Mouse (Mus musculus) hindbrain, embryonic 11.5 days (tissue): Measurements from ENCODE around the gene Rtn2. TPM values are rescaled to one million over a fixed set of nuclear protein-coding genes. Genes with fewer than 3 reads are reported as not detected.

Experiments
- ATAC-seq: fragments of 200-750 bp; cut with Nextera tagmentation; 2 replicates; pipeline ENCODE4 v1.8.0; 2017; ENCODE audit warnings: mild to moderate bottlenecking, moderate TSS enrichment, moderate library complexity; ENCODE audit not compliant: low FRiP score
- DNase-seq: peaks from one replicate; pipeline ENCODE4 v3.0.0-alpha.2; 2015; ENCODE audit warnings: low spot score
- H3K27ac ChIP-seq: fragments of 300-500 bp; sonication (generic); 2 replicates; pipeline ENCODE4 v1.5.1; 2014; ENCODE audit warnings: mild to moderate bottlenecking, low read depth, low read length
- H3K27me3 ChIP-seq: fragments of 300-500 bp; sonication (generic); 2 replicates; pipeline ENCODE4 v1.6.1; 2014; ENCODE audit warnings: mild to moderate bottlenecking, low read length, moderate library complexity, mixed read lengths; ENCODE audit not compliant: control insufficient read depth, insufficient read depth
- H3K36me3 ChIP-seq: fragments of 300-500 bp; sonication (generic); 2 replicates; pipeline ENCODE4 v1.6.1; 2014; ENCODE audit warnings: mild to moderate bottlenecking, low read length, moderate library complexity, mixed read lengths; ENCODE audit not compliant: control insufficient read depth, insufficient read depth
- H3K4me1 ChIP-seq: fragments of 300-500 bp; sonication (generic); replicated peaks from 2 replicates; pipeline ENCODE4 v1.6.1; 2014; ENCODE audit warnings: low read length, mixed read lengths; ENCODE audit not compliant: control insufficient read depth, insufficient read depth
- H3K4me2 ChIP-seq: fragments of 300-500 bp; sonication (generic); replicated peaks from 2 replicates; pipeline ENCODE4 v1.6.1; 2014; ENCODE audit warnings: mild to moderate bottlenecking, low read depth, low read length
- H3K4me3 ChIP-seq: fragments of 300-500 bp; sonication (generic); 2 replicates; pipeline ENCODE4 v1.5.1; 2014; ENCODE audit warnings: low read depth, low read length
- H3K9ac ChIP-seq: fragments of 300-500 bp; sonication (generic); 2 replicates; pipeline ENCODE4 v1.6.1; 2014; ENCODE audit warnings: low read depth, low read length
- H3K9me3 ChIP-seq: fragments of 300-500 bp; sonication (generic); 2 replicates; pipeline ENCODE4 v1.6.1; 2016; ENCODE audit warnings: low read length; ENCODE audit not compliant: control insufficient read depth
- WGBS: fragments of 180-500 bp; shearing (Covaris S2); extraction: QIAGEN DNeasy Blood & Tissue Kit; methylation state at CpG from one replicate; pipeline ENCODE4 v1.1.7; 2014; 5-methylcytosine and 5-hydroxymethylcytosine counted together
- polyA plus RNA-seq: library from polyadenylated mRNA; unstranded; fragments of >200 nt; fragmentation: Nextera tagmentation; extraction: Ambion mirVana; gene quantifications from 2 replicates; pipeline ENCODE4 v1.2.1, GENCODE M21; 2014

The Rtn2 gene
- polyA plus RNA-seq, 1 experiment from 2014 or later, result 52.1 TPM

DNA sequence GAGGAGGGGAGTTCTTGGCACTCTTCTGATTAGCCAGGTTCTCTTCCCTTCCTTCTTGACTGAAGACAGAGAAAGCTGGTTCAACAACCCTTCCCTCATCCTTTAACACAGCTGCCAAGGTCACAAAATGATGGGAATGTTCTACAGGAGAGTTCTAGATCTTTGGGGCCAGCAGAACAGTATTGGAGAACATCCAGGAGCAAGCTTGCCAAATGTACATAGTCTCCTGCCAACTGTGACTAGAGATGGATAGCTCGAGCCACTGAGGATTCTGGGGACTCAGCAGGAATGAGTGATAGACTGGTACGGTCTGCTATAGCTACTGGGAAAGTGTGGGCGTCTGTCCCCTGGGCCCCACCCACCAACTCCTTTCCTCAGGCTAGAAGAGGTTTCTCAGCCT lies 24.1 kb upstream of the Rtn2 start:
- DNase-seq (no peak), ATAC-seq (no peak)
- 82% methylated on average over 3 of the region's 3 CpGs for WGBS
- H3K36me3 ChIP-seq, result no peaks in the 10 kb centered on the region
- H3K27me3 ChIP-seq, result no peaks in the 10 kb centered on the region; the same call in 1 of the 2 replicates
- no peak overlapping the region for H3K4me2 ChIP-seq
- no peak overlapping the region for H3K9ac ChIP-seq
- H3K9me3 ChIP-seq, result no peaks in the 10 kb centered on the region
- H3K27ac ChIP-seq, result no peak overlapping the region
- H3K4me3 ChIP-seq, result no peak overlapping the region
- H3K4me1 ChIP-seq, result no peaks in the 10 kb centered on the region

DNA sequence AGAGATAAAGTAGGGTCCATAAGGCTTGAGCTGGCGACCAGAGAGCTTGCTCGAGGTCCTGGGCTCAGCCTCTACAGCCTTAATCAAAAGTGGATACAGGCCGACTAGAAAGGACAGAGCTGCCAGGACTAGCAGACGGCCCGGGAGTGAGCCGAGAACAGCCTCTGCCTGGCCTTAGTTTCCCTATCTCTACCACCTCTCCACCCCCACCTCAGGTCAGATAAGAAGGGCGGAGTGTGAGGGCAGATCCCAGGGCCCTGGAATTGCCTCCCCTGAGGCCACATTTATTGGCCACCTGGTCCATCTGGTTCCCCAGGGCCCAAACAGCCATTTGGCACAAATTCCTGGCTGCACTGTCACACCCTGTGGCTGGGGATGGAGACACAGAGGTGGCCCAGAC lies 17.3 kb upstream of the Rtn2 start:
- Histone ChIP-seq H3K4me2 (no peak overlapping the region), H3K9me3 (no peaks in the 10 kb centered on the region), H3K4me1 (peaks cover 5% of the 10 kb centered on the region), H3K9ac (no peak overlapping the region), H3K36me3 (no peaks in the 10 kb centered on the region; the same call in 1 of the 2 replicates), H3K27ac (no peak overlapping the region), H3K27me3 (no peaks in the 10 kb centered on the region), H3K4me3 (no peak overlapping the region)
- DNase-seq, result no peak
- no peak for ATAC-seq
- 83% methylated on average over 7 of the region's 7 CpGs for WGBS

DNA sequence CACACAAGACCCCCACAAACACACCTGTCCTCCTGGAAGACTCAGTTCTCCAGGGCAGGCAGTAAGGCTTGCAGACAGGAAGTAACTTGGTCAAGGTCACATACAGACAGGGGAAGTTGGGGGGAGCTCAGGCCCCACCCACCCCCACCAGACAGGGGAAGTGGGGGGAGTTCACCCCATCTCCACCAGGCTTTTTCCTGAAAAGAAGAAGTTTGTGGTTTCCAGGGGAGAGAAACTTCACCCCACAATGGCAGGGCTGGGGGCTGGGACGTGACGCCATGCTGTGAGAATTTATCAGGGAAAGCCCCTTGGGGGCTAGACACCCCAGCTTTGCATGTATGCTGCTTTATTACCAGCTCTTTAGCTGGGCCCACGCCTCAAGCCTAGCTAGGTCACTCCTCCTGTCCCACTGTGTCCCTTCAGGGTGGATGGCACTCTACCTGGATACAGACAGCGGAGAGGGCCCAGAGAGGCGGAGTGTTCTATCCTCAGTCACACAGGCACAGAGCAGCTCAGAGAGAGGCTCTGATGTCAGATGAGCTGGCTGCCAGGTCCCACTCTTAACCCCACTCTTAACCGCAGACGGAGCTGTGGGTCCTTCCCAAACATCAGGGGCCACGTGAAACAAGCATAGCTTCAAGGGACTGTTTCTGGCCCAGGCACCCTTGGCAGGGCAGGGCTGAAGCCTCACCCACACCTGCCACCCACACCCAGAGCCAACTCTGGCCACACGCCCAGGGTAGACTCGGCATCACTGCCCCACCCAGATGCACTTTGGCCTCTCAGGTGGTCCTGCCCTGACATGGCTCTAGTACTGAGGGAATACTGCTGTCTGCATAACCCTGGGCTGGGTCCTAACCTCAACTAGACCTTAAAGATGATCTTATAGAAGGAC lies 16.2 kb upstream of the Rtn2 start:
- H3K4me3 ChIP-seq, result no peak overlapping the region
- H3K4me1 ChIP-seq, result peaks cover 11% of the 10 kb centered on the region
- WGBS, result 83% methylated on average over 10 of the region's 10 CpGs
- DNase-seq (no peak), ATAC-seq (no peak)
- no peaks in the 10 kb centered on the region for H3K9me3 ChIP-seq
- no peaks in the 10 kb centered on the region; the same call in 1 of the 2 replicates for H3K36me3 ChIP-seq
- H3K4me2 ChIP-seq, result no peak overlapping the region
- H3K27me3 ChIP-seq, result no peaks in the 10 kb centered on the region
- no peak overlapping the region for H3K9ac ChIP-seq
- H3K27ac ChIP-seq, result no peak overlapping the region

DNA sequence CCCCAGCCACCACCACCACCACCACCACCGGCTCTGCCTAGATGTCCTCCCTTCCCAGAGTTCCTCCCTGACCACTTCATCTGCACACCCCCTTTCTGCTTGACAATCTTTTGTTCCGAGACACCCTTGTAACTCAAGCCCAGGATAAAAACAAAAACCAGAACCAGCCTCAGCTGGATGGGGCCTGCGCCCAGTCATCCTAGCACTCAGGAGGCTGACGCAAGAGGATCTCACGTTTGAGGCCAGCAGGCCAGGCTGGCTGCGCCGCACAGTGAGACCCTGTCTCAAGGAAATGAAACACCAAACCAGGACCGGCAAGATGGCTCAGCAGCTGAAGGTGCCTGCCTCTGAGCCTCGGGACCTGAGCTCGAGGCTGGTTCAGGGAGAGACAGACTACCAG lies 15.4 kb upstream of the Rtn2 start:
- ATAC-seq, result no peak
- peaks cover 11% of the 10 kb centered on the region for H3K4me1 ChIP-seq
- no peak overlapping the region for H3K4me2 ChIP-seq
- no peak overlapping the region for H3K27ac ChIP-seq
- no peak for DNase-seq
- H3K9ac ChIP-seq, result no peak overlapping the region
- H3K27me3 ChIP-seq, result no peaks in the 10 kb centered on the region
- no peaks in the 10 kb centered on the region; the same call in 1 of the 2 replicates for H3K36me3 ChIP-seq
- H3K4me3 ChIP-seq, result no peak overlapping the region
- 70% methylated on average over 10 of the region's 10 CpGs for WGBS
- H3K9me3 ChIP-seq, result no peaks in the 10 kb centered on the region

DNA sequence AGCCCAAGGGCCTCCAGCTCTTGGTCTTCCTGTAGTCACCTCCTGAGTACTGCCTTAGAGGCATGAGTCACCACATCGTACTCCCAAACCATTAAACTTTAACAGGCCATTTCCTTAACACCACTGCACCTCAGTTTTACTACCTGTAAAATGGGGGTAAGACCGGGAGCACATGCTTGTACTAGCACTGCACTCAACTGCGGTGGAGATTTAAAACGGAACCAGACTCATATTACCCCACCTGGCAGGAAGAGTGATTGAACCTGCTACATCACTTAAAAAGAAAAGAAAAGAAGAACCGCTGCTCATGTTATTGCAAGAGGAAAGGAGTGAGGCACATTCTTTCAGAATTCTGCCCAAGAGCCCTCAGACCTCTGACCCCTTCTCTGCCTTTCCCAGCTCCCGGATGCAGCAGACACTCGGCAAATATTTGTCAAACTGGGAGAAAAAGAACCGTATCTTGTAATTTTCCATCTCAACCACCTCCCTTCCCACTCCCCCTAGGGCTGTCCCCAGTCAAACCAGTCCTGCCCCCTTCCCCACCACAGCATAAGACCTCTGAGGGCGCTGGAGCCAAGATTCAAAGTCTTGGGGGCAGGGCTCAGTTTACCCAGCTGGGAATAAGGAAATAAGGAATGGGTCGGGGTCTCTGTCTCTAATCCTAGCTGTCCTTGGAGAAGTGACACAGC lies 13.3 kb upstream of the Rtn2 start:
- H3K9ac ChIP-seq, result peak overlapping the region; percentile 87; the same call in 1 of the 2 replicates
- no peak for ATAC-seq
- peak overlapping the region; percentile 24; the same call in 1 of the 2 replicates for H3K27ac ChIP-seq
- 47% methylated on average over 10 of the region's 10 CpGs for WGBS
- no peak for DNase-seq
- H3K4me3 ChIP-seq, result peak overlapping the region; percentile 99
- no peaks in the 10 kb centered on the region for H3K36me3 ChIP-seq
- H3K9me3 ChIP-seq, result no peaks in the 10 kb centered on the region
- peaks cover 11% of the 10 kb centered on the region for H3K4me1 ChIP-seq
- peak overlapping the region; percentile 97 for H3K4me2 ChIP-seq
- H3K27me3 ChIP-seq, result no peaks in the 10 kb centered on the region

DNA sequence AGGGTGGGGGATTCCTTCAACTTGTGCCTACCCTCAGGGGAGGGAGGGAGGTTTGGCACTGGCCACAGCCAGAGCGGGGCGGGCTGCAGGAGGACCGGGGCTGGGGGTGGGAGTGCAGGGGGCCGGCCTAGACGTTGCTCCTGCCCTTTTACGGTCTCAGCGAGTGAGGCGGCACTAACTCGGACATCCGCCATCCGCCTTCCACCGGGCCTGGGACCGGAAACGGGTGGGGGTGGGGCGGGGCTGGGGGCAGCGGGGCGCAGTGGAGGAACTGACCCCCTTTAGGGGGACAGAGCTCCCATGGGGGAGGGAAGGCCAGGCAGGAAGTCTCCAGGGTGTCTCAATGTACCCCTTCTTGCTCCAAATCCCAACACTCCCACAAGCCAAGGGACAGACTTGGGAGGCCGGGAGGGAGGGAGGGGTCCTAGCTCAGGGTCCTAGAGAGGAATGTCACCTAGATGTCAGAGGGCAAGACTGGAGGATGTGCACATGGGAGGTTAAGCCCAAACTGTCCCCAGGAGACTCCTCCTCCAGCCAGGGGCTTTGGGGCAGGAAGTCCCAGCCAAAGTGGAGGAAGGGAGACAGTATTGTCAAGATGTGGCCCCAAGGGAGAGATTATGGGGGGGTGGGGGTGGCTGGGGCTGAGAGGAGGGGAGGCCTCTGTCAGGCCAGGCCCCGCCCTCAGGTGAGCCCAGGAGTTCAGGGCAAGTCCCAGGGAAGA lies 12.5 kb upstream of the Rtn2 start:
- peak overlapping the region; percentile 87 for H3K9ac ChIP-seq
- WGBS, result 1% methylated on average over 19 of the region's 19 CpGs
- peak overlapping the region; percentile 97 for H3K4me2 ChIP-seq
- no peaks in the 10 kb centered on the region for H3K36me3 ChIP-seq
- peak overlapping the region; percentile 99 for H3K4me3 ChIP-seq
- H3K27ac ChIP-seq, result peak overlapping the region; percentile 60; the same call in 1 of the 2 replicates
- ATAC-seq (0 out of 2 replicates have a peak, but pooled peaks have one; percentile 11), DNase-seq (peak; percentile 47)
- H3K27me3 ChIP-seq, result no peaks in the 10 kb centered on the region
- H3K4me1 ChIP-seq, result peaks cover 11% of the 10 kb centered on the region
- H3K9me3 ChIP-seq, result no peaks in the 10 kb centered on the region

DNA sequence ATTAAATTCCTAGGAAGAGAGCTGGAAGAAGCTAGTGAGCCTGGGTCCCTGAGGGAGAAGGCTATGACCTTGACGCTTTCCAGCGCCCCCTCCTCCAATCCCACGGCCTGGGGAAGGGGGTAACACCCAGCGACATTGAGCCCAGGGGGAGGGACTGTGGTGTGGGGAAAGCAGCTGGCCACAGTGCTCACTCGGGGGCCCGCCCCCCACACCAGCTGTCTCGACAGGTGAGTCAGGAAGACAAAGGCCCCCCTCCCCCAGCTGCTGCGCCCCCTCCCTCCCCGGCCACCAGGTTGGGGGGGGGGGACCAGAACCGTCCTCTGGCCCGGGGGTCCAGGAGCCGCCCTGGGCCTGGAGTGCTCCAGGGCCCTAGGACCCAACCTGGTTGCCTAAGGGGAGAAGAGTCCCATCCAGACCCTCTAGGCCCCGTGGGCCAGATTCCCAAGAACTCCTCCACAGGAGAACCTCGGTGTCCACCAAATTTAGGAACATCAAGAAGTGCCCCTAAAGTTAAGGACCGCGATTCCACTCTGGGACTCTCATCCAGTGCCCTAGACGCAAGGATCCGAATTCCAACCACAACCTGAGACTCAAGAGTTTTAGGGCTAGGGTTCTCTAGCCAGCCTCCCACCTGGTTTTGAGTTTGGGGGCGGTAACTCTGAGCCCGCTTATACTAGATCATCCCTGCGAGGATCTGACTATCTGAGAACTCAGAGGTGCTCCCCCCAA lies 11.8 kb upstream of the Rtn2 start:
- Histone ChIP-seq H3K9me3 (no peaks in the 10 kb centered on the region), H3K27ac (peak overlapping the region; percentile 30; the same call in 1 of the 2 replicates), H3K36me3 (no peaks in the 10 kb centered on the region), H3K4me3 (peak overlapping the region; percentile 99), H3K27me3 (no peaks in the 10 kb centered on the region), H3K4me1 (peaks cover 11% of the 10 kb centered on the region), H3K9ac (peak overlapping the region; percentile 87), H3K4me2 (peak overlapping the region; percentile 97)
- WGBS, result 0% methylated on average over 16 of the region's 21 CpGs
- ATAC-seq (no peak), DNase-seq (peak; percentile 44)
